ENCODE assay signal across 8 mouse cellular contexts in the genomic region with DNA sequence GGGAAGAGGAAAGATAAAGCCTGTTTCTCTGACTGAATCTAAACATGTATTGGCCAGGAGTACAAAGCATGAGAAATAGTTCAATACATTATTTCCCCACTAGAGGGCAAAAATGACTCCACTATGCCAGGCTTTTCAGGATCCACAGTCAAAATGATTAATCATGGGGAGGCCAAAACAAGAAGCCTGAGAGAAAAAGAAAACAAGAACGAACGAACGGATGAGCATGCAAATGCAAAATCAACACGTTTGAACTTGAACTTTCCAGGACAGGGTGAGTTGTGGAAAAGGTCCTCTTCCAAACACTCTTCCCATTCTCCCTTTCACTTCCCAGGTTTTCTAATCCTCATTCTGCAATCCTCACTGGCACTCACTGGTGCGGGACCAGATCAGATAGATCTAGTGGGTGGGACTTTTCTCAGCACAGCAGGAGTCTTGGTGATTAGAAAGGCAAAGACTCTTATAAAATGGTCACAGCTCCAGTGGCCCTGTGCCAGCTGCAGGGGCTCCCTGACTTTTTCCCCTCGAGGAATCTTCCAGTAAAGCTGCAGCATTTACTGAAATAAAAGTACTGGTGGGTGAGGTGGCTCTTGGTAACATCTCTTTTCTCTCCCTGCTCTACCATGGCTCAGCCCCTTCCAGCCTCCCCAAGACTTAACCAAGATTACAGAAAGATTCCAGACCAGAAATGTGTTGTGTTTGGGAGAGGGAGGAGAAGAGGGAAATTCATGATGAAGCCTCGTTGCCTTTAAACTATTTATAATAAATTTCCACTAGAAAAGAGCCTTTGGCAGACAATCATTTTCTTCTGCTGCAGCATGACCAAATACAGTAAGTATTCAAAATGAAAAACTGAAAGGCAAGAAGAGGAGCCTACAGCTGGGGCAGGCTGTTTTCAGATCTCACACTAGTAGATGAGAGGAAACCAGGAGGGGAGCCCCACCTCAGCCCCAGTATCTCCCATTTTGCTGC.
DNase-seq lines count a peak whose midpoint lies in the region; ATAC-seq lines count a peak whose summit lies in the region.

No protein-coding gene starts in this region.

- H3K4me1 ChIP-seq in liver, embryonic 15.5 days (replicated peaks) = no peaks in the 10 kb centered on the region
- no peaks in the 10 kb centered on the region for H3K4me1 ChIP-seq in neural tube, embryonic 14.5 days (ENCODE audit: control insufficient read depth, insufficient read depth, low read length)

- H3K4me3 ChIP-seq in liver, embryonic 15.5 days (replicated peaks) = no peak overlapping the region
- no peak overlapping the region for H3K4me3 ChIP-seq in neural tube, embryonic 14.5 days (ENCODE audit: low read depth, low read length)

- whole genome bisulfite sequencing in liver, embryonic 15.5 days (ENCODE audit: insufficient replicate concordance) = 10% methylated on average over 7 of the region's 7 CpGs
- WGBS in neural tube, embryonic 14.5 days = 13% methylated on average over 7 of the region's 7 CpGs

- no peak for ATAC-seq in liver, embryonic 15.5 days (ENCODE audit: insufficient read depth)
- peak; percentile 90 for ATAC-seq in neural tube, embryonic 14.5 days (ENCODE audit: low read depth)

- no peaks in the 10 kb centered on the region for H3K9me3 ChIP-seq in liver, embryonic 15.5 days (replicated peaks)
- H3K9me3 ChIP-seq in neural tube, embryonic 14.5 days (ENCODE audit: control insufficient read depth, low read length) = no peaks in the 10 kb centered on the region

- no peak overlapping the region for H3K9ac ChIP-seq in liver, embryonic 15.5 days
- H3K9ac ChIP-seq in neural tube, embryonic 14.5 days (replicated peaks; ENCODE audit: low read depth, low read length) = no peak overlapping the region

- peak overlapping the region; percentile 29; the same call in 1 of the 2 replicates for H3K4me2 ChIP-seq in liver, embryonic 15.5 days
- no peak overlapping the region for H3K4me2 ChIP-seq in neural tube, embryonic 14.5 days (ENCODE audit: low read depth, low read length)

- no peak overlapping the region for H3K27ac ChIP-seq in liver, embryonic 15.5 days (replicated peaks)
- no peak overlapping the region for H3K27ac ChIP-seq in neural tube, embryonic 14.5 days (ENCODE audit: low read depth, low read length)

- no peaks in the 10 kb centered on the region for H3K36me3 ChIP-seq in liver, embryonic 15.5 days (replicated peaks)
- no peaks in the 10 kb centered on the region for H3K36me3 ChIP-seq in neural tube, embryonic 14.5 days (ENCODE audit: control insufficient read depth, insufficient read depth, low read length)

- DNase-seq in right cerebral cortex, postnatal 10 days (ENCODE audit: low spot score in 2 of 2) = peak; percentile 27 to 35
- no peak for DNase-seq in right cerebral cortex, postnatal 36 days (ENCODE audit: low spot score in 2 of 2)
- DNase-seq in cerebellum, postnatal 10 days = peak; percentile 63 to 76
- peak; percentile 35 for DNase-seq in gastrocnemius, postnatal 14 days
- DNase-seq in induced T-regulatory cell, adult 2 months (ENCODE audit: low read depth) = peak; percentile 29
- no peak for DNase-seq in thymus, postnatal 25 days

- H3K27me3 ChIP-seq in liver, embryonic 15.5 days = no peaks in the 10 kb centered on the region
- H3K27me3 ChIP-seq in neural tube, embryonic 14.5 days (ENCODE audit: control insufficient read depth, insufficient read depth, low read length) = no peaks in the 10 kb centered on the region

- intact Hi-C loops in gastrocnemius, postnatal 14 days (cut with DNase I; ENCODE audit: low total_unique reads) = loop anchor here (5.0 kb wide), 1 partner anchor 487 kb away; no protein-coding TSS in a partner anchor

Comparison
In these comparisons a context has a peak if more than half of its experiments do, and no peak if none do; other contexts are left out.
1. DNase-seq: peak in right cerebral cortex, postnatal 10 days (2 of 2), cerebellum, postnatal 10 days (2 of 2), gastrocnemius, postnatal 14 days (single experiment) and induced T-regulatory cell, adult 2 months (single experiment); none in right cerebral cortex, postnatal 36 days (0 of 2) and thymus, postnatal 25 days (single experiment).